Mouse (Mus musculus) layer of hippocampus, adult 18-20 months (tissue): ENCODE data around the gene Srpr. TPM values are rescaled to one million over a fixed set of nuclear protein-coding genes. Genes with fewer than 3 reads are reported as not detected.

ENCODE experiments used
- DNase-seq, 2 experiments: peaks; one replicate each; pipeline ENCODE4 v3.0.0; 2022; ENCODE audit warnings: low spot score in 2 of 2
- long read RNA-seq: library from polyadenylated mRNA; stranded (forward); transcript quantifications from one replicate; pipeline ENCODE4 v2.0.0, GENCODE M21; 2021
- total RNA-seq, 2 experiments: library from RNA; stranded (reverse); gene quantifications; 2 replicates each; pipeline ENCODE4 v1.2.3; 2021

The Srpr gene
- 10 to 100 TPM; 65.8 to 69.0 TPM for total RNA-seq
- long read RNA-seq, transcript Srpr-201 (14 exons, 2,993 nt): major isoform, 109 of 117 reads
- long read RNA-seq, partial matches to known transcripts: 2 of 117 reads
- long read RNA-seq, other reads (novel, unspliced or antisense): 6 of 117 reads

DNA sequence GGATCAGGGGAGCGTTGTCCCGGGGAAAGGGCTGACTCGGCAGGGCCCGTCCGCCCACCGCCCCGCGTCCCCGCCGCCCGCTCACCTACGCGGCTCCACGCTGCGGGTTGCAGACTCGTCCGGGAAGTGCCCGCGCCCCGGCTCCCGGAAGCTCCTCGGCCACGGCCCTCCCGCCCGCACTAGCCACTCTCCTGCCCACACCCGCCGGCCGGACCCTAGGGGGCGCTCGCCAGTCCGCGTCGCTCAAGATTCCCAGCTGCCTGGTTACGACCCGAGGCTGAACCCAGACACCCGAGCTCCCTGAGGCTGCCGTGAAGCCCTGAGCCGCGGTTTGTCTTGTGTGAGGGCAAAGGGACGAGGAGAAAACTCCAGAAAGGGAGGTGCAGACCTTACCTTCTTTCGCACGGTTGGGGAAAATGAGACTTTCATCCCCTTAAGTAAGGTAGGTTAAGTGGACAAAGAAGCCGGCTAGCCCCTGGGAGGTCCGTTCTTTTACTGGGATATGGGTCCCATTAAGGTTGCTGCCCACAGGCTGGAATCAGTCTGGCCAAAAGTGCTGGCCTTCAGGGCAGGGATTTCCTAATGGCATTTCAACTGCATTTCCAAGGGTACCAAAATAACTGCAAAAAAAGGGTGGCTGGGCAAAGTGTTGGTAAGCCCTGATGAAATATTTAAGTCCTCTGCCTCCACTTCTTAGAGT is at the start of gene Srpr, which contains the start of gene Tirap:
Srpr (plus strand) TSS at position 404 of the 700 bp plus-strand sequence.
Tirap (minus strand) TSS at position 520 of the 700 bp plus-strand sequence.
- peak; percentile 59 to 75 for DNase-seq

DNA sequence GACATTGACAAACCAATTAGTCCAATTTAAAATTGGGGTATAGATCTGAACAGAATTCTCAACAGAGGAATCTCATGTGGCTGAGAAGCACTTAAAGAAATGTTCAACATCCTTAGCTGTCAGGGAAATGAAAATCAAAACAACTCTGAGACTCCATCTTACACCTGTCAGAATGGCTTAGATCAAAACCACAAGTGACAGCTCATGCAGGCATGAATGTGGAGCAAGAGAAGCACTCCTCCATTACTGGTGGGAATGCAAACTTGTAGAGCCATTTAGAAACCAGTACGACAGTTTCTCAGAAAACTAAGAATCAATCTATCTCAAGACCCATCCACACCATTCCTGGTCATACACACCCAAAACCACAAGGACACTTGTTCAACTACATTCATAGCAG is 47.1 kb upstream of the Srpr start:
- DNase-seq: no peak

DNA sequence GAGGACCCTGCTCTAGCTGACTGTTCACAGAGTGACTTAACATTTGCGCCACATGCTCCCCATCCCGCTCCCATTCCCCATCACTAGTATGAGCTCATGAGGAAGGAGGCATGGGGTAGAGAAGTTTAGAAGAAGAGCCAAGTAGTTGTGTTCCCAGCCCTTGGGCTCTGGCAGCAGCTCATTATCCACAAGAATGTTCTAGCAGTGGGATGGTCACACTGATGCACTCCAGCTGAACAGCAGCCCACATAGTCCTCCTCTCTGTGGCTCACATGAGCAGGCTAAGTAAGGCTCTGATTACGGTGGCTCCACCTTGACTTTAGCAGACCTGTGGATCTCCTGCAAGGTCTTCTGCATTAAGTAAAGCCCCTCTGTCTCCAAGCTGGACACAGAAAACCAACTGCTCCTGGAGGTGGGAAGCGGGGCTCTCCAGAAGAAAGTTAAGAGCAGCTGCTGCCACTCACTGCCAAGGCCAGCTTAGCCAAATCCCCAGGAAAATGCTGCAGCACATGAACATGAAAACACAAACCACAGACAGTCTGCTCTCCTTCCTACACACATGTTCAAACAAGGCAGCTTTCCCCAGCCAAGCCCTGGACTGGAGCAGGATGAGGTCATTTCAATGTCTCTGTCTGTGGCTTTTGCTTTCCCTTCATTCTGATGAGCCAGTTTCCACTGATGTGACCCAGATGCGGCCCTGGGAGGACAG is 43.8 kb upstream of the Srpr start:
- peak in 1 of 2 experiments; percentile 62 for DNase-seq

DNA sequence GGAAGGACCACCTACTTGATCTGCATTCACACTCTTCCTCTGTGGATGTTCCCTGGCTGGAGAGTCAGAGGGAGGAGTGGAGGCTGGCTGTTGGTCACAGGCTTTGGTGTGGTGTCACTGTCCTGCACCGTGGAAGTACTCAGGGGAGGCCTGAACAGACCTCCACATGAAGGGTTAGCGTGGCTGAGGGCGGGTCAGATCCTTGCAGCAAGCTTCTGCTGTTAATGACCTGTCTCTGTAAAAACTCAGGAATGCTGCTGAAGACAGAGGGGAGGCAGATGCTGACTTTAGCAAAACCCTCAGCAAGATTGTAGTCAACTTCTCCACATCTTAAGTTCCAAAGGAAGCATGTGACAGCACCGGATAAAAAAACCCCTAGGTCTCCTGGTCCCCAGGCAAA is 43.1 kb upstream of the Srpr start:
- no peak for DNase-seq

DNA sequence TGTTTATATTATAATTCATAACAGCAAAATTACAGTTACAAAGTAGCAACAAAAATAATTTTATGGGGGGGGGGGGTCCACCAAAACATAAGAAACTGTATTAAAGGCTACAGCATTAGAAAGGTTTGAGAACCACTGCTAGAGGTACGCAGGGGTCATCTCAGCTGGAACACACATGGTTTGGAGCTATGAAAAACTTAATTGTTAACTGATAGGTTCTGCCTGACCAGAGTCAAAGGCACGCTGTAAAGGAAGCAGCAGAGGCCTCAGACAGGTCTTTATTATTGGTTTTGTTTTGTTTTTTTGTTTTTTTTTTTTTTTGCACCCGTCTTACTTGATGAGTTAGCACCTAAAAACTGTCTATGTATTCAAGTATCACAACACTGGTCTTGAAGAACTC is 41.5 kb upstream of the Srpr start:
- DNase-seq: no peak

DNA sequence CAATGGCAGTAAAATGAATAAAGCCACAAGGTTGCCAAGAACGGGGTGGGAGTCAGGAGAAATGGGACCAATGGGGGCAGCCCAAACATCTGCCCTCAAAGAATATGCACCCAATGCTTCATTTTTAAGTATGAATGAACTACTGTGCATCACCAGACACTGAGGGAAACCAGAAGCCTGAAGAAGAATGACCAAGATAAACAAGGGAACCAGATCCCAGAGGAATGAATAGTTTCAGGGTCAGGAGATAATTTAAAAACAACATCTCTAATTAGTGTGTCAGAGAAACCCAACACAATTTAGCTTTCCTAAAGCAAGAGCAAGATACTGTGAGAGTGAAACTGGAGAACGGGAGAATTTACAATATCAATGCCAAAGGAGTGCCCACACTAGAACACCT is 39.3 kb upstream of the Srpr start:
- DNase-seq: no peak

DNA sequence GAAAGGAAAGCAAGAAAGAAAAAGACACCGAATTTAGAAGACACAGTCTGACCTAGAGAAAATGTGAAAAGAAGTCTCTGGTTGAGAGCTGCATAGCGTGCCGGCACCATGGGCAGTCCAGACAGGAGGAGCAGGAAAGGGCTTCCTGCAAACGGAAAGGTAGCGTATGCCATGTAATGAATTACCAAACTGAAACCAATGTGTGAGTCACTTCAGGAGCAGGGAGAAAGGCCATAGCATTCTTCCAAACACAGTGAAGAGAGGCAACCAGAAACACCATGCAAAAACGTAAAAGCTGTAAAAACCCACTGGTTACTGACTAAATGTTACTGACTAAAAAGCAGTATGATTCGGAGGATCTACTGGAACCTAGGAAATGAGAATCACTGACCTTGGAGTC is 38.3 kb upstream of the Srpr start:
- no peak for DNase-seq

DNA sequence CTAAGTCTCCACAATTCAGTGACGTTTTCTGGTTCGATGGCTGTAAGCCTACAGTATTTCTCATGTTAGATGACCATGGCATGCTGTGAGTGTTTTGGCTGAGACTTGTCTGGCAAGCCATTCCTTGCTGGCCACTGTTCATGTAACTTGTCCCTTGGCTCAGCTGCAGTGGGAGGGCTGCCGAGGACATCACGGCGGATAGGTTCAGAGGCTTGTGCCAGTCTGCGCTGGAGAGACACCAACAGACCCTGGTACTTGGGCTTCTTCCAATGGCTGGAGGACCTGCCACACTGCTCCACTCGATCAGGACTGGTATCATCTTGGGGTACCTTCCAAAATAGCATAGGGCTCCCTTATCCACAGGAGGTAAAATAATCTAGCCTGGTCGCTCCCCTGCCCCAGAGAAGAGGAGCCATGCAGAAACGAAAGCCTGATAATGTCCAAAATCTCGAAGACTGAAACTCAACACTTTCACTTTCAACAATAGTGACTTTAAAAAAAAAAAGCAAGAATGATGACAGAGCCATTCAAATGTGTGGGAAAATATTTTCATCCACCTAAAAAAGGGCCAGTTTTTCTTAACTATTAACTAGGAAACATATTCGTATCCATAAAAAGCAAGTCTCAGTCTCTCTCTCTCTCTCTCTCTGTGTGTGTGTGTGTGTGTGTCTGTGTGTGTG is 36.8 kb upstream of the Srpr start:
- peak in 1 of 2 experiments; percentile 47 for DNase-seq

DNA sequence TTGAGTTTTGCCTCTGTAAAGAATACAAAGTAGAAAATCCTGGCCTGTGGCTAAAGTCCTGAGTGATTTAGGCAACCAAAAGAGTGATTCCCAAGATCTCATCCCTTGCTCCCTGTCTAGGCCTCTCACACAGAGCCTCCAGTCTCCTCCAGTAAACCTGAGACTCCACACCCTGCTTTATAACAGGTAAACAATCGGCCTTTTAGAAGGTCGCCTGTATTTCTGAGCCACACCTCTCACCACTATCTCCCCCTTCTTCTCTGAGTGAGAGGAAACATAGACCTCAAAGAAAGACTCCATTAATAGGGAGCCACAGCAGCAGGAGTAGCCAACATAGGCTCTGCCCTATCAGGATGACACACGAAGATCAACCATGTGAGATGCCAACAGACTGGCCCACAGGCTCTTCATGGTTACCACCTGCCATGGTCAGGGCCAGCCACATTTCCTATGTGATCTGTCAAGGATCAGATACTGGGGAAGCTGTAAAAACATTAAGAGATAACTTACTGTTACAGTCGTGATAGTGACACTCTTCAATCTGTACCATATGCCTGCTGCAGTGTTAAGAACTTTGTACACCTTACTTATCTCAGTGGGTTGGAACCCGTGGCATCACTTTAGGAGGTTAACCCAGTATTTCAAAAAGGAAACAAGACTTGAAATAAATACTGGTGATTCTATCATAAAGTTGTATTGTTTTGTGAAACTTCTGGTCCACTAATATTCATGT is 35.7 kb upstream of the Srpr start:
- no peak for DNase-seq

DNA sequence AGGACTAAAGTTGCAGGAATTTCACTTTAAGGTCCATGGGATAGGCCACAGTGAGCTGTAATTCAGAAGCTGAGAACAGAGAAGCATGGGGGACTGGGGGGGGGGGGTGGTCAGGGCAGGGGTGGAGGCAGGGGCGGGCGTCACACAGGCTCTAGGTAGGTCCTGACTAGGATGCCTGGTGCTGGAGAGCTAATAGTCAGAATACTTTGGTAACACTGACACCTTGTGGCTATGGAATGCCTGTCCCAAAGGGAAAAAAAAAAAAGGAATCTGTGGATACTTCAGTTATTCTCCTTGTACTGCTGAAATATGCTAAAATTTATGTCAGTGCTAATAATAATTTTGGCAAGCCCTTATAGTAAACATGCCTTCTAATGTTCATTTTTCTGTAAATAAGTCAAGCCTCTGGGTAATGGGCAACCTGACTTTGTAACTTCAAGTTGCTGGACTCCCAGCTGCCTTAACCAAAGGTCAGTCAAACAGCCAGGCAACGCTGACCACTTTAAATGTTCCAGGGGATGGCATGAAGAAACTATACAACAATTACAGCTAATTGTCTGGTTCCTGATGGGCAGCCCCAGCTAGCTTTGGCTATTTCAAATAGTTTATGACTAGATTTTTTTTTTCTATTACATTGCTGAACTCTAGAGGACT is 33.7 kb upstream of the Srpr start:
- peak in 1 of 2 experiments; percentile 54 for DNase-seq

DNA sequence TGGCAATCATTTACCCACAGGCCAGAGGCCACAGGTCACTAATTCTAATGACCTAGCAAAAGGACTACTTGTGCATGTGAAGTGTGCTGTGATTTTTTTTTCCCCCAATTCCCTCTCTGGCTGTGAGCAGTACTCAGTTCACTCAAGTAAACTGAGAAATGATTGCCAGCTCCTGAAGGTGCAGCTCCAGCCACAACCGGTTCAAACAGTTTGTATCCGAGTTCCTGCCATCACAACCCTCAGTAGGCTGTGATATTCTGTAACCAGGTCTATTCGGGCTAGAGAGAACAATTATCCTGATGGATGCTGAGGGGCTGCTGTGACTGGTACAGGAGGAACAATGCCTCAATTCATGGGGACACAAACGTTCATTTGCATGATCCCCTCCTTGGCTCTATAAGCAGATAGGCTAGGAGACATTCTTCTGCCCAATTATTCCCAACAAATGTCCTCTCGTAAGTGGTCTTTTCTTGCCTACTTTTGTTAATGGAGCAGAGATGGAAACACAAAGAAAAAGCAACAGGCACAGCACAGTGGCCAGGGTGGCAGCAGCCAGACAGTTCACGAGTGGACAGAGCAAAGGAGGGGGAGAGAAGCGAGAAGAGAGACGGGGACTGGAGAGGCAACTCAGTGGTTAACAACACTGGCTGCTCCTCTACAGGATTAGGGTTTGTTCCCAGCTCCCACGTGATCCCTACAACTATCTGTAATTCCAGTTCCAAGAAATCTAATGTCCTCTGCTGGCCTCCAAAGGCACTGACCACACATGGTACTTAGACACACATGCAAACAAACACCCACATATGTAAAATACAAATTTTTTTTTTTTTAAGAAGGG is 33.0 kb upstream of the Srpr start:
- DNase-seq: no peak

DNA sequence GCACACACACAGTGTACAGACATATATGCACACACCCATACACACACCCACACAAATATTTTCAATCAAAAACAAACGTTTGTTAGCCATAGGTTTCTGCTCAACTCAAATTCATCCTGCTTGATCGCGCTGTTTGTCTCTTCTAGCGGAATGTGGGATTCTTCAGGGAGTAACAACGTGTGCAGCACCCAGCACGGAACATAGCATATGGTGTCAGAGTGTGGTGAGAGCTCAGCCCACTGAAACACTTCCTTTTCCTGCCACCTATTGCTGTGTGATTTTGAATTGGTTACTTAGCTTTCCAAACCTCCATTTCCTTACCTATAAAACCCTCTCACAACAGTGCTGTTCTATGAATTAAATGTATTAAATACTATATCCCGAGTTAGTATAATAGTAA is 29.9 kb upstream of the Srpr start:
- peak in 1 of 2 experiments; percentile 62 for DNase-seq

DNA sequence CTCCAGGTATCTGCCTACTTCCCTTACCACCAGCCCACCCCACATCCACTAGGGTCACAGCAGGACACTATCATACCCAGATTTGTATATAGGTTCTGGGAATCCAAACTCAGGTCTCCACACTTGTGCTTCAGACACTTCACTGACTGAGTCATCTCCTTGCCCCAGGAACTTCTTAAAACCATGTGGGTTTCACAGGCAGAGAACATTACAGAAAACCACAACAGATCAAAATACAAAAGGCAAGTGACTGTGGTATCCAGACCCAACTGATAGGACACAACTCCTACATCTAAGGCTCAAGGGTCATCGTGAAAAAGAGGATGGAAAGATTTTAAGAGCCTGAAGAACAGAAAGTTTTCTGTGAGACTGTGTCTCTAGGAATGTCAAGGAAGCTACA is 26.6 kb upstream of the Srpr start:
- DNase-seq: no peak

DNA sequence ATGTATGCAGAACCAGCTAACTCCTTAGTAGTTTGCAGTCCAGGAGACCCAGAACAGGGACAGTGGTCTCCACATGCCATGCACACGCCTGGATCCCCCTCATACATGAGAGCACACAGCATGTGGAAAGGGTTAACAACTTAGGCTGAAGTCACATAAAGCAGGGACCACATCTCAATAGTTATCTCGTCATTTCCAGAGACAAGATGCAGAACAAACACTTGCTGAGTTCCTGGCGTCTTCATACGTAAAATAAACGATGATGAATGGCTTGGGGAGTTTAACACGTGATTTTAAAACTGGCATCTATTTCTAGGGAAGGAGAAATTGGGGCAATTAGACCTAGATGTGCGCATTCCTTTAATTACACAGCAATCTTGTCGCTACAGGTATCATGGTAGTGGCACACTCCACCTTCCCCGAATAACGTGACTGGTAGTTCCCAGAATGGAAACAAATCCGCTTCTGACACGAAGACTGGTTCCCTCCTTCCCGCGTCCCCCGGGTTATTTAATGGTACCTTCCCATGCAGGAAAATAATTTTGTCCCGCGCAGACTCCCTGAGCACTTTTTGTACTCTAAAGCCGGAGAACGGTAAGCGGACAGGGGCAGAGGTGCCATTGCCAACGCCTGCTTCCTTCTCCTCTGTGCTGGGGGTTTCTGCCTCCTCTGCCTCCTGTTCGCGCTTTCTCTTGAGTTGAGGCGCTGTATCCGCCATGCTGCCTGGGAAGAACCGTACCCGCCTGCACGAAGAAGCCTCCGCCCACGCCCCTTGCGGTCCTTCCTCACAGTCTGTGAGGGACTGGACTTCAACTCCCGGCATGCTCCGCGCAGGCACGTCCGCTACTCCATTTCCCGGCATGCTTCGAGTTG is 24.5 kb upstream of the Srpr start, which contains the start of gene Dcps:
Dcps (minus strand) TSS at position 811 of the 873 bp plus-strand sequence.
- peak; percentile 95 to 98 for DNase-seq

DNA sequence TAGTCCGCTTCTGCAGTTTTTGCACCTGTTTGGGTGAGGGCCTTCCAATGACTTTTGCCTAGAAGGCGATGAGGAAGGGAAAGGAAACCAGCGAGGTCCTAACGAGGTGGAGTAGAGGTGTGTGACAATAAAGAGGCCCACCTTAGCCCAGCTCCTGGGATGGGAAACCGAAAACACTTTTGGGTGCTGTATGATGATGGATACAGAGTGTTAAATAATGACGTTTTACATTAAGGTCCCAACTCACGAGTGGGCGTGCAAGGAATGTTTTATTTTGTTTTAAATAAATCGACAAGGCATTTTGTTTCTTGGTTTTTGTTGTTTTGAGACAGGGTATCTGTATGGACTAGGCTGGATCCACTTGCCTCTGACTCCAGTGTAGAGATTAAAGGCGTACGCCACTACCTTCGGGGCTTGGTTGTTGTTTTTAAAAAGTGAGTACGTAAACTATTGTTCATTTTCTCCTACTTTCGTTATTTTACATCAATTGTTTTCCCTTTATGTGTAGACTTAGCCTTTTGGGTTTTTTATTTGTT is 23.8 kb upstream of the Srpr start:
- DNase-seq: no peak

DNA sequence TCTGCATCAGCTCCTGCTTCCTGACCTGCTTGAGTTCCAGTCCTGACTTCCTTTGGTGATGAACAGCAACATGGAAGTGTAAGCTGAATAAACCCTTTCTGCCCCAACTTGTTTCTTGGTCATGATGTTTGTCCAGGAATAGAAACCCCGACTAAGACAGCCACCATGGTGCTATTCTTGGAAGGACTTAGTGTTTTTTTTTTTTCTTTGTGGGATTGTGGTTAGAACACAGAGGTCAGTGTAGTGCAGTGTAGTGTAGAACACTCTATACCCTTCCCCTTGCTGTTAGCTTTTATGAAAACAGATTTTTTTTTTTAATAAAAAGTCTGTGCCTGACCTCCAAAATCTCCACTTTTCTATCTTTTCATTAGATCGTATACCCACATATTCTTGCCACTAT is 17.1 kb upstream of the Srpr start:
- no peak for DNase-seq

DNA sequence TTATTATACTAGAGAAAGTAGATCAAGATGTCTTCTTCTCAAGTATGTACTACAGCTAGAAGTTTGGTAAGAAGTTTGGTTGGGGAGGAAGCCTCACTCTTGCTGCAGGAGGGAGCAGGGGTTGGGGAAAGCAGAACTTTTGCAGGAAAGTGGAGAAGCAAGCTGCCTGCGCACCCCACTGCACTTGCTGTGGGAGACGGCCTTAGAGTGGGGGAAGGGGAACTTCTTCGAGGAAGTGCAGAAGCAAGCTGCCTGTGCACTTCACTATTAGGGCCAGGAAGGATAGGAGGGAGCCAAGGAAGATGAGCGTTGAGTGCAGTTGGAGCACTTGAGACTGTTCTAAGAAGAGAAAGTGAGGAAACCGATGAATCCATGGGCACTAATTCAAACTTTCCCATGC is 16.6 kb upstream of the Srpr start:
- no peak for DNase-seq

DNA sequence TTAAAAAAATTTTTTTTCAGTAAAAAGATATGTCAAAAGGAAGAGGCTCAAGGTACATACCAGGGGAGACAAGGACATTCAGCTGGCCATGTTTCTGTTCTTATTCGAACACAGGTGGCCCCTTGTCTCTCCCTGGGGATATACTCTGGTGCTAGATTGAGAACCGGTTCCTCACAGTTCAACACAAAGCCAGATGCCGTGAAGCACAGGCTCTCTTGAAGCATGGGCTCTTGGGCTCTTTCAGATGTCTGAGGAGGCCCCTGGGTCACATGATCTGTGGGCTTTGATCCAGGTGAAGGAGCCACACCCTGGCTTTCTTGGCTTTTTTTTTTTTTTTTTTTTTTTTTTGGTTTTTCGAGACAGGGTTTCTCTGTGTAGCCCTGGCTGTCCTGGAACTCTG is 13.5 kb upstream of the Srpr start:
- DNase-seq: no peak
